Mouse (Mus musculus) lung, postnatal 0 days (tissue): ENCODE results near the gene 1700102P08Rik. TPM values are rescaled to one million over a fixed set of nuclear protein-coding genes. Genes with fewer than 3 reads are reported as not detected.

Experiments
- ATAC-seq: fragments of 200-750 bp; cut with Nextera tagmentation; 2 replicates; pipeline ENCODE4 v1.8.0; 2017; ENCODE audit warnings: moderate library complexity
- DNase-seq: peaks from one replicate; pipeline ENCODE4 v3.0.0-alpha.2; 2016; ENCODE audit warnings: low spot score
- H3K27ac ChIP-seq: fragments of 300-500 bp; sonication (generic); 2 replicates; pipeline ENCODE4 v1.5.1; 2014; ENCODE audit warnings: antibody characterized with exemption, mild to moderate bottlenecking, low read length, mixed read lengths
- H3K27me3 ChIP-seq: fragments of 300-500 bp; sonication (generic); replicated peaks from 2 replicates; pipeline ENCODE4 v1.6.1; 2014; ENCODE audit warnings: low read length, mixed read lengths; ENCODE audit not compliant: insufficient read depth
- H3K36me3 ChIP-seq: fragments of 300-500 bp; sonication (generic); 2 replicates; pipeline ENCODE4 v1.6.1; 2014; ENCODE audit warnings: low read length, mixed read lengths; ENCODE audit not compliant: insufficient read depth
- H3K4me1 ChIP-seq: fragments of 300-500 bp; sonication (generic); 2 replicates; pipeline ENCODE4 v1.6.1; 2014; ENCODE audit warnings: antibody characterized with exemption, low read depth, low read length, mixed read lengths; ENCODE audit not compliant: insufficient read depth
- H3K4me2 ChIP-seq: fragments of 300-500 bp; sonication (generic); replicated peaks from 2 replicates; pipeline ENCODE4 v1.6.1; 2014; ENCODE audit warnings: low read depth, mild to moderate bottlenecking, low read length, moderate library complexity, mixed read lengths
- H3K4me3 ChIP-seq: fragments of 300-500 bp; sonication (generic); 2 replicates; pipeline ENCODE4 v1.5.1; 2014; ENCODE audit warnings: low read depth, low read length
- H3K9ac ChIP-seq: fragments of 300-500 bp; sonication (generic); replicated peaks from 2 replicates; pipeline ENCODE4 v1.6.1; 2014; ENCODE audit warnings: low read depth, mild to moderate bottlenecking
- H3K9me3 ChIP-seq: fragments of 300-500 bp; sonication (generic); 2 replicates; pipeline ENCODE4 v1.6.1; 2016; ENCODE audit warnings: low read length, mixed read lengths
- CTCF ChIP-seq: IDR thresholded peaks from 2 replicates; pipeline ENCODE4 v1.5.1; 2016; ENCODE audit warnings: antibody characterized with exemption, mild to moderate bottlenecking
- EP300 ChIP-seq: IDR thresholded peaks from 2 replicates; pipeline ENCODE4 v1.6.1; 2016; ENCODE audit warnings: antibody characterized with exemption, mild to moderate bottlenecking, control low read depth
- WGBS: fragments of 180-500 bp; shearing (Covaris S2); extraction: QIAGEN DNeasy Blood & Tissue Kit; methylation state at CpG from one replicate; pipeline ENCODE4 v1.1.7; 2014; 5-methylcytosine and 5-hydroxymethylcytosine counted together
- polyA plus RNA-seq: library from polyadenylated mRNA; unstranded; fragments of >200 nt; fragmentation: Nextera tagmentation; extraction: Ambion mirVana; gene quantifications from 2 replicates; pipeline ENCODE4 v1.2.1, GENCODE M21; 2015

1700102P08Rik gene
- polyA plus RNA-seq: 0.35 and 0.49 TPM in 2 replicates

- H3K36me3 ChIP-seq: peaks cover 24% of the 10 kb centered on the region
- DNase-seq (no peak), ATAC-seq (no peak)
- no peak within 1 kb of the TSS for H3K4me3 ChIP-seq
- no peak within 1 kb of the TSS for H3K9ac ChIP-seq
- no peak for TF ChIP-seq CTCF
- TF ChIP-seq EP300: no peak
- 74% methylated on average over 18 of the region's 18 CpGs for WGBS
- H3K4me1 ChIP-seq: no peaks in the 10 kb centered on the region
- H3K4me2 ChIP-seq: no peak within 1 kb of the TSS
- H3K27ac ChIP-seq: no peak within 1 kb of the TSS
- H3K27me3 ChIP-seq: no peaks in the 10 kb centered on the region
- no peaks in the 10 kb centered on the region for H3K9me3 ChIP-seq
Measured at GRCm38 (mm10) chr9:108392676-108393075, at the start of gene 1700102P08Rik. 1700102P08Rik (plus strand) TSS chr9:108392805.

- H3K9me3 ChIP-seq: no peaks in the 10 kb centered on the region
- no peaks in the 10 kb centered on the region for H3K36me3 ChIP-seq
- no peak for ATAC-seq
- no peaks in the 10 kb centered on the region for H3K27me3 ChIP-seq
- no peak overlapping the region for H3K4me2 ChIP-seq
- H3K27ac ChIP-seq: peak overlapping the region; percentile 98; the same call in 1 of the 2 replicates
- TF ChIP-seq EP300: no peak
- TF ChIP-seq CTCF: no peak
- H3K4me3 ChIP-seq: no peak overlapping the region
- no peak for DNase-seq
- WGBS: 81% methylated on average over 3 of the region's 3 CpGs
- no peak overlapping the region for H3K9ac ChIP-seq
- peaks cover 17% of the 10 kb centered on the region; the same call in 1 of the 2 replicates for H3K4me1 ChIP-seq
Measured at GRCm38 (mm10) chr9:108343331-108343730, 49.3 kb upstream of the 1700102P08Rik start.

GRCm38 (mm10) chr9:108343835-108344234 is 48.8 kb upstream of the 1700102P08Rik start:
- WGBS: 100% methylated on average over 1 of the region's 1 CpGs
- no peak for DNase-seq
- H3K4me1 ChIP-seq: peaks cover 21% of the 10 kb centered on the region
- H3K9me3 ChIP-seq: no peaks in the 10 kb centered on the region
- no peak overlapping the region for H3K4me2 ChIP-seq
- H3K27ac ChIP-seq: no peak overlapping the region
- no peaks in the 10 kb centered on the region for H3K36me3 ChIP-seq
- no peaks in the 10 kb centered on the region for H3K27me3 ChIP-seq
- no peak overlapping the region for H3K9ac ChIP-seq
- ATAC-seq: no peak
- no peak overlapping the region for H3K4me3 ChIP-seq
- TF ChIP-seq EP300 (no peak), CTCF (no peak)

GRCm38 (mm10) chr9:108344471-108344870 is 48.1 kb upstream of the 1700102P08Rik start:
- no peak for DNase-seq
- H3K36me3 ChIP-seq: no peaks in the 10 kb centered on the region
- no peak overlapping the region for H3K27ac ChIP-seq
- WGBS: 80% methylated on average over 4 of the region's 4 CpGs
- H3K4me1 ChIP-seq: peaks cover 22% of the 10 kb centered on the region
- TF ChIP-seq EP300 (no peak), CTCF (no peak)
- no peaks in the 10 kb centered on the region for H3K27me3 ChIP-seq
- H3K9ac ChIP-seq: no peak overlapping the region
- no peaks in the 10 kb centered on the region for H3K9me3 ChIP-seq
- H3K4me3 ChIP-seq: no peak overlapping the region
- no peak overlapping the region for H3K4me2 ChIP-seq
- ATAC-seq: no peak

GRCm38 (mm10) chr9:108347024-108347423 is 45.6 kb upstream of the 1700102P08Rik start:
- DNase-seq (no peak), ATAC-seq (no peak)
- no peaks in the 10 kb centered on the region for H3K9me3 ChIP-seq
- no peak for TF ChIP-seq EP300
- TF ChIP-seq CTCF: no peak
- H3K4me3 ChIP-seq: peak overlapping the region; percentile 83
- peak overlapping the region; percentile 97 for H3K27ac ChIP-seq
- H3K4me2 ChIP-seq: peak overlapping the region; percentile 73
- H3K36me3 ChIP-seq: peaks cover 3% of the 10 kb centered on the region; the same call in 1 of the 2 replicates
- WGBS: 6% methylated on average over 11 of the region's 11 CpGs
- H3K9ac ChIP-seq: peak overlapping the region; percentile 66
- no peaks in the 10 kb centered on the region for H3K27me3 ChIP-seq
- H3K4me1 ChIP-seq: peaks cover 5% of the 10 kb centered on the region

GRCm38 (mm10) chr9:108347540-108348289 is 44.9 kb upstream of the 1700102P08Rik start, which contains the start of gene Usp4:
Usp4 (plus strand) TSS chr9:108347853.
- peak; percentile 96 for ATAC-seq

More at GRCm38 (mm10) chr9:108347540-108348289, 44.9 kb upstream of the 1700102P08Rik start, which contains the start of gene Usp4:
- Histone ChIP-seq H3K36me3 (peaks cover 10% of the 10 kb centered on the region; the same call in 1 of the 2 replicates), H3K4me3 (peak within 1 kb of the TSS; percentile 83), H3K27me3 (no peaks in the 10 kb centered on the region), H3K9ac (peak within 1 kb of the TSS; percentile 78), H3K27ac (peak within 1 kb of the TSS; percentile 97), H3K4me1 (peaks cover 5% of the 10 kb centered on the region), H3K9me3 (no peaks in the 10 kb centered on the region), H3K4me2 (peak within 1 kb of the TSS; percentile 73)
- TF ChIP-seq CTCF (no peak; the same call in 1 of the 2 replicates), EP300 (no peak)
- under 1% methylated on average over 60 of the region's 75 CpGs for WGBS
- peak; percentile 97 for DNase-seq
